Mouse (Mus musculus): Measurements from ENCODE around the gene Mfap5.
"Not testable (repeated sequence)": the region's sequence is repeated elsewhere in the genome, so short reads cannot be mapped to it uniquely, and the experiment has no call there.

Mfap5 gene

GRCm38 (mm10) chr6:122512914-122513878, 7.6 kb downstream of the Mfap5 start:
- no peak for DNase-seq (ENCODE audit: extremely low spot score)

- DNase-seq (ENCODE audit: extremely low spot score) = no peak
These were observed 8.7 kb downstream of the Mfap5 start for GRCm38 (mm10) chr6:122514312-122514711.

- DNase-seq (ENCODE audit: extremely low spot score) = not testable (repeated sequence)
These were observed 10.1 kb downstream of the Mfap5 start for GRCm38 (mm10) chr6:122515762-122516161.

- no peak for DNase-seq (ENCODE audit: extremely low spot score)
These were observed 12.0 kb downstream of the Mfap5 start for GRCm38 (mm10) chr6:122517668-122518067.

- no peak for DNase-seq (ENCODE audit: extremely low spot score)
These were observed 13.7 kb downstream of the Mfap5 start for GRCm38 (mm10) chr6:122519384-122519783.

- DNase-seq (ENCODE audit: extremely low spot score) = peak; percentile 36
These were observed 16.9 kb downstream of the Mfap5 start for GRCm38 (mm10) chr6:122522595-122522994.

- DNase-seq (ENCODE audit: extremely low spot score) = no peak
These were observed 17.6 kb downstream of the Mfap5 start for GRCm38 (mm10) chr6:122523289-122523688.

GRCm38 (mm10) chr6:122527596-122527995, 22.0 kb downstream of the Mfap5 start:
- DNase-seq (ENCODE audit: extremely low spot score) = no peak

- no peak for DNase-seq (ENCODE audit: extremely low spot score)
These were observed 22.5 kb downstream of the Mfap5 start for GRCm38 (mm10) chr6:122528136-122528535.

- DNase-seq (ENCODE audit: extremely low spot score) = no peak
These were observed 26.0 kb downstream of the Mfap5 start for GRCm38 (mm10) chr6:122531466-122532174.

GRCm38 (mm10) chr6:122532883-122533302, 27.2 kb downstream of the Mfap5 start:
- DNase-seq (ENCODE audit: extremely low spot score) = peak; percentile 31

GRCm38 (mm10) chr6:122534032-122534431, 28.4 kb downstream of the Mfap5 start:
- no peak for DNase-seq (ENCODE audit: extremely low spot score)

- DNase-seq (ENCODE audit: extremely low spot score) = no peak
These were observed 33.9 kb downstream of the Mfap5 start for GRCm38 (mm10) chr6:122539564-122539963.

GRCm38 (mm10) chr6:122542459-122542858, 36.8 kb downstream of the Mfap5 start:
- DNase-seq (ENCODE audit: extremely low spot score) = not testable (repeated sequence)

- DNase-seq (ENCODE audit: extremely low spot score) = no peak
These were observed 37.9 kb downstream of the Mfap5 start for GRCm38 (mm10) chr6:122543574-122543973.

GRCm38 (mm10) chr6:122544672-122545071, 39.0 kb downstream of the Mfap5 start:
- DNase-seq (ENCODE audit: extremely low spot score) = no peak

GRCm38 (mm10) chr6:122545289-122545882, 39.7 kb downstream of the Mfap5 start:
- DNase-seq (ENCODE audit: extremely low spot score) = no peak

- DNase-seq (ENCODE audit: extremely low spot score) = no peak
These were observed 40.3 kb downstream of the Mfap5 start for GRCm38 (mm10) chr6:122545948-122546347.

- no peak for DNase-seq (ENCODE audit: extremely low spot score)
These were observed 48.0 kb downstream of the Mfap5 start, which contains the start of gene Aicda for GRCm38 (mm10) chr6:122553606-122554005. Gene Aicda (plus strand): TSS chr6:122553801.

GRCm38 (mm10) chr6:122554102-122554501, 48.5 kb downstream of the Mfap5 start:
- DNase-seq (ENCODE audit: extremely low spot score) = no peak

- DNase-seq (ENCODE audit: extremely low spot score) = no peak
These were observed 49.6 kb downstream of the Mfap5 start for GRCm38 (mm10) chr6:122555266-122555665.

GRCm38 (mm10) chr6:122556959-122557561, 51.4 kb downstream of the Mfap5 start:
- peak; percentile 41 for DNase-seq (ENCODE audit: extremely low spot score)
